ENCODE assay signal across 8 mouse cellular contexts in the genomic region with DNA sequence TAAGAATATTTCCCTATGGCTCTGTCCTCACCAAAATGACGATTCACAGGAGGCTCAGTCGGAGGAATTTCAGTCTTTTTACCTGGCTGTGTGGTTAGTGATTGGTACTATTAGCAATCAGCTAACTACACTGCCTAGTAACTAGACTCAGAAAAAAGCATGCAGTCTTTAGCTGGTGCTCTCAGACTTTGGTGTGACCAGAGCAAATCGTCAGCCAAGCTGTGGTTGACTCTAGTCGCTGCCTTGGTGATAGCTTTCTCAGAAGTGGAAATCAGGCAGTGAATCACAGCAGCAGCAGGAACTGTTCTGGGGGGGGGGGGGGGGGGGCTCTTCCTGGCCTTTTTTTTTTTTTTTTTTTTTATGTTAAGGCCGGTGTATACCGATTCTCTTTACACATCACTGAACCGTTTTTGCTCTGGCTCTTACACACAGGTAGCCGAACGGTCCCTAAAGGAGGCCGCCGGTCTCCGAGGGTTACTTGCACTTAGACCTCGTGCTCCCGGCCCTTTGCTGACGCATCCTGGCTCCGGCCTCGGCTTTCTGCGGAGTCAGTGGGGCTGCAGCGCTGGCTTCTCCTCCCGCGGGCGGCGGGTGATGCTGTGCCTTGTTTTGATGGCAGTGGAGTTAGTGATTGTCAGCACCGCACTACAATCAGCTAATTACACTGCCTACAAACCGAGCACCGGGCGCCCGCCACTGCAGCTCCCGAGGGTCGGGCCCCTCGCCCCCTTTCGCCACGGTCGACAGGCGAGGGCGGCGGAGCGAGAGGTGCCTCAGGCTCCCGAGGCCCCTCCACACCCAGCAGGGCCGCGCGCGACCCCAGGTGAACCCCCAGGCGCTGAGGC. TPM values are rescaled to one million over a fixed set of nuclear protein-coding genes. Genes with fewer than 3 reads are reported as not detected.
A peak's percentile ranks its signal among the peaks of the same experiment; 100 is the strongest.
DNase-seq lines count a peak whose midpoint lies in the region; ATAC-seq and TF ChIP-seq lines count a peak whose summit lies in the region.

No protein-coding gene starts in this region.

- no peaks in the 10 kb centered on the region for H3K36me3 ChIP-seq in ES-Bruce4 (ENCODE audit: control insufficient read depth, insufficient read depth, low read length, poor library complexity, severe bottlenecking)
- H3K36me3 ChIP-seq in forebrain, embryonic 10.5 days (replicated peaks): no peaks in the 10 kb centered on the region
- H3K36me3 ChIP-seq in heart, embryonic 16.5 days (ENCODE audit: control insufficient read depth, insufficient read depth): no peaks in the 10 kb centered on the region

- WGBS in forebrain, embryonic 10.5 days: 1% methylated on average over 44 of the region's 44 CpGs
- 2% methylated on average over 41 of the region's 44 CpGs for WGBS in heart, embryonic 16.5 days
- 4% methylated on average over 44 of the region's 44 CpGs for WGBS in olfactory bulb, adult 2 months

- no peak for TF ChIP-seq CTCF in ES-Bruce4 (IDR thresholded peaks at IDR 0.05; ENCODE audit: low read depth, low read length)
- TF ChIP-seq CTCF in olfactory bulb, adult 2 months (IDR thresholded peaks at IDR 0.05; ENCODE audit: insufficient read depth, low read depth, low read length): no peak

- TF ChIP-seq POLR2A in ES-Bruce4 (IDR thresholded peaks at IDR 0.05; ENCODE audit: insufficient read depth, low read length): no peak
- TF ChIP-seq POLR2A in olfactory bulb, adult 2 months (IDR thresholded peaks at IDR 0.05; ENCODE audit: insufficient read depth, low read depth, low read length): no peak

- peak; percentile 41; the same call in 1 of the 2 replicates for ATAC-seq in heart, embryonic 16.5 days (replicated peaks; ENCODE audit: extremely low read depth, insufficient read depth, low FRiP score)

- H3K27ac ChIP-seq in ES-Bruce4 (ENCODE audit: insufficient read depth, low read length): no peak overlapping the region
- H3K27ac ChIP-seq in forebrain, embryonic 10.5 days: peak overlapping the region; percentile 87
- no peak overlapping the region for H3K27ac ChIP-seq in heart, embryonic 16.5 days (ENCODE audit: low read length)
- H3K27ac ChIP-seq in olfactory bulb, adult 2 months (ENCODE audit: insufficient read depth, low read depth, low read length): no peak overlapping the region

- peak overlapping the region; percentile 91 for H3K9ac ChIP-seq in ES-Bruce4 (ENCODE audit: low read depth, poor library complexity, severe bottlenecking)
- peak overlapping the region; percentile 70 for H3K9ac ChIP-seq in heart, embryonic 16.5 days (ENCODE audit: low read length)

- peak; percentile 85 to 87 for DNase-seq in adrenal gland, postnatal 36 days
- peak; percentile 66 for DNase-seq in forebrain, embryonic 10.5 days (ENCODE audit: extremely low spot score, low spot score)
- DNase-seq in kidney, postnatal 14 days: peak; percentile 60
- peak; percentile 30 to 41 for DNase-seq in lung, adult 18-20 months
- peak; percentile 49 for DNase-seq in yolk sac, embryonic 10.5 days (ENCODE audit: low spot score)

- H3K4me3 ChIP-seq in ES-Bruce4 (ENCODE audit: low read depth, low read length): peak overlapping the region; percentile 61
- H3K4me3 ChIP-seq in forebrain, embryonic 10.5 days: peak overlapping the region; percentile 70
- H3K4me3 ChIP-seq in heart, embryonic 16.5 days (ENCODE audit: low read length): peak overlapping the region; percentile 65
- H3K4me3 ChIP-seq in olfactory bulb, adult 2 months (ENCODE audit: insufficient read depth, low read depth, low read length): peak overlapping the region; percentile 37

- H3K4me2 ChIP-seq in heart, embryonic 16.5 days (ENCODE audit: low read depth, low read length): peak overlapping the region; percentile 100

- H3K4me1 ChIP-seq in ES-Bruce4 (ENCODE audit: control insufficient read depth, insufficient read depth, low read length): peaks cover 2% of the 10 kb centered on the region
- peaks cover 25% of the 10 kb centered on the region for H3K4me1 ChIP-seq in forebrain, embryonic 10.5 days
- H3K4me1 ChIP-seq in heart, embryonic 16.5 days (ENCODE audit: control insufficient read depth, insufficient read depth, low read length): peaks cover 3% of the 10 kb centered on the region
- H3K4me1 ChIP-seq in olfactory bulb, adult 2 months (ENCODE audit: control insufficient read depth, insufficient read depth, low read length): peaks cover 6% of the 10 kb centered on the region; the same call in 1 of the 2 replicates

- no peaks in the 10 kb centered on the region; the same call in 1 of the 2 replicates for H3K9me3 ChIP-seq in ES-Bruce4 (replicated peaks; ENCODE audit: control insufficient read depth, insufficient read depth, low read length, poor library complexity, severe bottlenecking)
- no peaks in the 10 kb centered on the region for H3K9me3 ChIP-seq in forebrain, embryonic 10.5 days
- no peaks in the 10 kb centered on the region for H3K9me3 ChIP-seq in heart, embryonic 16.5 days (replicated peaks; ENCODE audit: control insufficient read depth, low read length)

- no peak for TF ChIP-seq EP300 in ES-Bruce4 (IDR thresholded peaks at IDR 0.05; ENCODE audit: insufficient read depth, low read depth, low read length)

- H3K27me3 ChIP-seq in ES-Bruce4 (ENCODE audit: control insufficient read depth, insufficient read depth, low read length, poor library complexity, severe bottlenecking): peaks cover 3% of the 10 kb centered on the region; the same call in 1 of the 2 replicates
- H3K27me3 ChIP-seq in forebrain, embryonic 10.5 days (ENCODE audit: poor library complexity, severe bottlenecking): peaks cover 47% of the 10 kb centered on the region
- H3K27me3 ChIP-seq in heart, embryonic 16.5 days (ENCODE audit: control insufficient read depth, insufficient read depth, low read length): peaks cover 8% of the 10 kb centered on the region

RNA-seq across cellular contexts. Expression of a gene that starts 1.3 kb away (rescaled TPM):
- polyA plus RNA-seq in ES-Bruce4 (2011; ENCODE audit: insufficient read depth, insufficient read length, low read depth, missing spikeins): not detected in 2 replicates
- total RNA-seq in adrenal gland, postnatal 36 days (2021): under 1 TPM in 1 of 2 experiments, not detected in 1; 0.49 TPM
- not detected in 2 replicates for polyA plus RNA-seq in forebrain, embryonic 10.5 days (2016; fragmentation: Nextera tagmentation; extraction: Ambion mirVana)
- 0.29 and 0.56 TPM in 2 replicates for polyA plus RNA-seq in heart, embryonic 16.5 days (2015; fragmentation: Nextera tagmentation; extraction: Ambion mirVana)
- polyA plus RNA-seq in olfactory bulb, adult 2 months (2012; ENCODE audit: insufficient read depth, insufficient read length, low replicate concordance, missing spikeins): not detected in 2 replicates

RNA-seq across cellular contexts. Expression of a gene that starts 26.3 kb away (rescaled TPM):
- 2.7 and 3.3 TPM in 2 replicates for polyA plus RNA-seq in ES-Bruce4 (2011; ENCODE audit: insufficient read depth, insufficient read length, low read depth, missing spikeins)
- 1 to 10 TPM; 6.5 to 8.3 TPM for total RNA-seq in adrenal gland, postnatal 36 days (2021)
- 1.4 and 2.0 TPM in 2 replicates for polyA plus RNA-seq in forebrain, embryonic 10.5 days (2016; fragmentation: Nextera tagmentation; extraction: Ambion mirVana)
- polyA plus RNA-seq in heart, embryonic 16.5 days (2015; fragmentation: Nextera tagmentation; extraction: Ambion mirVana): 6.8 and 9.2 TPM in 2 replicates
- polyA plus RNA-seq in olfactory bulb, adult 2 months (2012; ENCODE audit: insufficient read depth, insufficient read length, low replicate concordance, missing spikeins): not detected in 2 replicates

RNA-seq across cellular contexts. Expression of a gene that starts 42.5 kb away (rescaled TPM):
- polyA plus RNA-seq in ES-Bruce4 (2011; ENCODE audit: insufficient read depth, insufficient read length, low read depth, missing spikeins): not detected in 2 replicates
- not detected for total RNA-seq in adrenal gland, postnatal 36 days (2021)
- not detected in 2 replicates for polyA plus RNA-seq in forebrain, embryonic 10.5 days (2016; fragmentation: Nextera tagmentation; extraction: Ambion mirVana)
- not detected in 2 replicates for polyA plus RNA-seq in heart, embryonic 16.5 days (2015; fragmentation: Nextera tagmentation; extraction: Ambion mirVana)
- polyA plus RNA-seq in olfactory bulb, adult 2 months (2012; ENCODE audit: insufficient read depth, insufficient read length, low replicate concordance, missing spikeins): not detected in 2 replicates

Comparison
In these comparisons a context has a peak if more than half of its experiments do, and no peak if none do; other contexts are left out.
1. DNase-seq: peak in every context shown above with its lines; median percentile 86 in adrenal gland, postnatal 36 days; 66 in forebrain, embryonic 10.5 days; 60 in kidney, postnatal 14 days; 49 in yolk sac, embryonic 10.5 days; 36 in lung, adult 18-20 months.